Mouse (Mus musculus) brain, adult 2 months (tissue): ENCODE results near the gene Lefty1.
"Not testable (repeated sequence)": the region's sequence is repeated elsewhere in the genome, so short reads cannot be mapped to it uniquely, and the experiment has no call there.

Source experiments
- DNase-seq: peaks from one replicate; pipeline ENCODE4 v3.0.0; 2011; ENCODE audit warnings: low read depth, low spot score

The Lefty1 gene

GRCm38 (mm10) chr1:180934467-180935419 lies at the start of gene Lefty1:
TSS of gene Lefty1 (plus strand) at chr1:180935022.
- DNase-seq: no peak

- no peak for DNase-seq
Measured at GRCm38 (mm10) chr1:180888556-180889042, 46.2 kb upstream of the Lefty1 start.

GRCm38 (mm10) chr1:180889172-180889571 lies 45.6 kb upstream of the Lefty1 start:
- DNase-seq: no peak

GRCm38 (mm10) chr1:180889841-180890240 lies 45.0 kb upstream of the Lefty1 start:
- DNase-seq: no peak

GRCm38 (mm10) chr1:180892808-180893207 lies 42.0 kb upstream of the Lefty1 start, which contains the start of gene Lefty2:
TSS of gene Lefty2 (plus strand) at chr1:180893108.
- no peak for DNase-seq

GRCm38 (mm10) chr1:180894088-180894987 lies 40.5 kb upstream of the Lefty1 start:
- not testable (repeated sequence) for DNase-seq

- DNase-seq: peak; percentile 78
Measured at GRCm38 (mm10) chr1:180901107-180901506, 33.7 kb upstream of the Lefty1 start.

- no peak for DNase-seq
Measured at GRCm38 (mm10) chr1:180902915-180903314, 31.9 kb upstream of the Lefty1 start.

GRCm38 (mm10) chr1:180903666-180904038 lies 31.2 kb upstream of the Lefty1 start:
- no peak for DNase-seq

GRCm38 (mm10) chr1:180904039-180904814 lies 30.6 kb upstream of the Lefty1 start, which contains the start of gene Pycr2:
TSS of gene Pycr2 (plus strand) at chr1:180904293.
- peak; percentile 97 for DNase-seq

GRCm38 (mm10) chr1:180904815-180905080 lies 30.1 kb upstream of the Lefty1 start:
- DNase-seq: no peak

GRCm38 (mm10) chr1:180905307-180905706 lies 29.5 kb upstream of the Lefty1 start:
- DNase-seq: no peak

GRCm38 (mm10) chr1:180905876-180906275 lies 28.9 kb upstream of the Lefty1 start:
- DNase-seq: no peak

GRCm38 (mm10) chr1:180906461-180907147 lies 28.2 kb upstream of the Lefty1 start:
- no peak for DNase-seq

- DNase-seq: peak; percentile 51
Measured at GRCm38 (mm10) chr1:180911138-180911537, 23.7 kb upstream of the Lefty1 start.

GRCm38 (mm10) chr1:180911653-180912287 lies 23.1 kb upstream of the Lefty1 start:
- no peak for DNase-seq

- no peak for DNase-seq
Measured at GRCm38 (mm10) chr1:180912792-180913191, 22.0 kb upstream of the Lefty1 start.

- DNase-seq: no peak
Measured at GRCm38 (mm10) chr1:180913797-180914196, 21.0 kb upstream of the Lefty1 start.

- DNase-seq: no peak
Measured at GRCm38 (mm10) chr1:180916425-180916824, 18.4 kb upstream of the Lefty1 start.

- DNase-seq: no peak
Measured at GRCm38 (mm10) chr1:180917053-180917452, 17.8 kb upstream of the Lefty1 start.
